Mouse (Mus musculus) stomach, postnatal 0 days (tissue): Measurements from ENCODE around the gene Pdhb. TPM values are rescaled to one million over a fixed set of nuclear protein-coding genes. Genes with fewer than 3 reads are reported as not detected.

ENCODE experiments used
- ATAC-seq: fragments of 200-750 bp; cut with Nextera tagmentation; 2 replicates; pipeline ENCODE4 v1.8.0; 2017; ENCODE audit not compliant: low FRiP score, low TSS enrichment
- DNase-seq: peaks from one replicate; pipeline ENCODE4 v3.0.0-alpha.2; 2016; ENCODE audit warnings: low spot score
- H3K27ac ChIP-seq: fragments of 300-500 bp; sonication (generic); replicated peaks from 2 replicates; pipeline ENCODE4 v1.5.1; 2014; ENCODE audit warnings: mild to moderate bottlenecking, control low read depth
- H3K27me3 ChIP-seq: fragments of 300-500 bp; sonication (generic); 2 replicates; pipeline ENCODE4 v1.6.1; 2014; ENCODE audit warnings: low read length; ENCODE audit not compliant: control insufficient read depth, insufficient read depth
- H3K36me3 ChIP-seq: fragments of 300-500 bp; sonication (generic); 2 replicates; pipeline ENCODE4 v1.6.1; 2014; ENCODE audit warnings: low read length, mixed read lengths; ENCODE audit not compliant: control insufficient read depth, insufficient read depth
- H3K4me1 ChIP-seq: fragments of 300-500 bp; sonication (generic); replicated peaks from 2 replicates; pipeline ENCODE4 v1.6.1; 2014; ENCODE audit warnings: antibody characterized with exemption; ENCODE audit not compliant: control insufficient read depth, insufficient read depth
- H3K4me2 ChIP-seq: fragments of 300-500 bp; sonication (generic); replicated peaks from 2 replicates; pipeline ENCODE4 v1.6.1; 2014; ENCODE audit warnings: low read depth, mild to moderate bottlenecking, control low read depth, moderate library complexity
- H3K4me3 ChIP-seq: fragments of 300-500 bp; sonication (generic); 2 replicates; pipeline ENCODE4 v1.5.1; 2014; ENCODE audit warnings: low read depth, low read length, control low read depth
- H3K9ac ChIP-seq: fragments of 300-500 bp; sonication (generic); 2 replicates; pipeline ENCODE4 v1.6.1; 2014; ENCODE audit warnings: mild to moderate bottlenecking, low read length, control low read depth, mixed read lengths
- H3K9me3 ChIP-seq: fragments of 300-500 bp; sonication (generic); 2 replicates; pipeline ENCODE4 v1.6.1; 2016; ENCODE audit warnings: low read length; ENCODE audit not compliant: control insufficient read depth
- CTCF ChIP-seq: IDR thresholded peaks from 2 replicates; pipeline ENCODE4 v1.5.1; 2016; ENCODE audit warnings: antibody characterized with exemption, low read depth, mild to moderate bottlenecking, moderate library complexity
- EP300 ChIP-seq: optimal IDR thresholded peaks from 2 replicates; pipeline ENCODE3; 2016; ENCODE audit warnings: antibody characterized with exemption
- WGBS: fragments of 180-500 bp; shearing (Covaris S2); extraction: QIAGEN DNeasy Blood & Tissue Kit; methylation state at CpG from one replicate; pipeline ENCODE4 v1.1.7; 2014; 5-methylcytosine and 5-hydroxymethylcytosine counted together
- polyA plus RNA-seq: library from polyadenylated mRNA; unstranded; fragments of >200 nt; fragmentation: Nextera tagmentation; extraction: Ambion mirVana; gene quantifications from 2 replicates; pipeline ENCODE4 v1.2.1, GENCODE M21; 2015

Gene Pdhb
- polyA plus RNA-seq, result 142 and 144 TPM in 2 replicates

- H3K9ac ChIP-seq, result peak within 1 kb of the TSS; percentile 94
- H3K4me3 ChIP-seq, result peak within 1 kb of the TSS; percentile 96
- ATAC-seq (peak; percentile 99), DNase-seq (peak; percentile 100)
- peak within 1 kb of the TSS; percentile 76 for H3K4me2 ChIP-seq
- H3K36me3 ChIP-seq, result peaks cover 7% of the 10 kb centered on the region; the same call in 1 of the 2 replicates
- H3K9me3 ChIP-seq, result no peaks in the 10 kb centered on the region
- H3K4me1 ChIP-seq, result peaks cover 4% of the 10 kb centered on the region; the same call in 1 of the 2 replicates
- no peaks in the 10 kb centered on the region for H3K27me3 ChIP-seq
- under 1% methylated on average over 60 of the region's 64 CpGs for WGBS
- H3K27ac ChIP-seq, result peak within 1 kb of the TSS; percentile 89
- TF ChIP-seq EP300 (no peak), CTCF (peak; percentile 47)
Observed at GRCm38 (mm10) chr14:8172507-8173410, at the start of gene Pdhb. Pdhb (minus strand) TSS chr14:8173025.

- no peak overlapping the region for H3K9ac ChIP-seq
- H3K4me3 ChIP-seq, result no peak overlapping the region
- no peaks in the 10 kb centered on the region for H3K9me3 ChIP-seq
- WGBS, result 94% methylated on average over 16 of the region's 16 CpGs
- no peaks in the 10 kb centered on the region for H3K36me3 ChIP-seq
- no peaks in the 10 kb centered on the region for H3K4me1 ChIP-seq
- no peak for TF ChIP-seq EP300
- TF ChIP-seq CTCF, result no peak
- no peaks in the 10 kb centered on the region for H3K27me3 ChIP-seq
- DNase-seq (no peak), ATAC-seq (no peak)
- no peak overlapping the region for H3K4me2 ChIP-seq
- H3K27ac ChIP-seq, result no peak overlapping the region
Observed at GRCm38 (mm10) chr14:8222561-8222960, 49.7 kb upstream of the Pdhb start.

- no peaks in the 10 kb centered on the region for H3K4me1 ChIP-seq
- no peak overlapping the region for H3K27ac ChIP-seq
- WGBS, result 94% methylated on average over 2 of the region's 2 CpGs
- no peak overlapping the region for H3K4me2 ChIP-seq
- no peak overlapping the region for H3K9ac ChIP-seq
- no peaks in the 10 kb centered on the region for H3K9me3 ChIP-seq
- TF ChIP-seq CTCF, result no peak
- no peak for TF ChIP-seq EP300
- DNase-seq (no peak), ATAC-seq (no peak)
- H3K4me3 ChIP-seq, result no peak overlapping the region
- no peaks in the 10 kb centered on the region for H3K36me3 ChIP-seq
- H3K27me3 ChIP-seq, result no peaks in the 10 kb centered on the region
Observed at GRCm38 (mm10) chr14:8220912-8221311, 48.1 kb upstream of the Pdhb start.

DNA sequence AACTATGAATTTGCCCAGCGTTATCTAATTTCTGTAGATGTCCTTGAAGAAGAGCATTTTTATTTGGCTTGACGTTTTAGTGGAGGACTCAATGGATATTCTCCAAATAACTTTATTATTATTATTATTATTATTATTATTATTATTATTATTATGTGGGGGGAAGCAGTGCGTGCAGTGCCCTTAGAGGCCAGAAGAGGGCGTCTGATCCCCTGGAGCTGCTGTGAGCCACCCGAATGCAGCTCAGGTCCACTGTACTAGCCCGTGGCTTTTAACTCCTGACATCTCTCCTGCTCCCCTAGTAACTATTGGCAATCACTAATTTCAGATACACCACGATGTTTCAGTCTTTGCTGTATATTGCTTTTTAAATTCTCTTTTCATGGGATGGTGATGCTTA is 47.5 kb upstream of the Pdhb start:
- Histone ChIP-seq H3K4me3 (no peak overlapping the region), H3K27me3 (no peaks in the 10 kb centered on the region), H3K9ac (no peak overlapping the region), H3K27ac (no peak overlapping the region), H3K4me1 (no peaks in the 10 kb centered on the region), H3K4me2 (no peak overlapping the region), H3K36me3 (no peaks in the 10 kb centered on the region), H3K9me3 (no peaks in the 10 kb centered on the region)
- 74% methylated on average over 7 of the region's 7 CpGs for WGBS
- DNase-seq (no peak), ATAC-seq (no peak)
- no peak for TF ChIP-seq EP300
- TF ChIP-seq CTCF, result peak; percentile 60

- H3K27ac ChIP-seq, result no peak overlapping the region
- 85% methylated on average over 11 of the region's 11 CpGs for WGBS
- H3K9ac ChIP-seq, result no peak overlapping the region
- no peaks in the 10 kb centered on the region for H3K36me3 ChIP-seq
- ATAC-seq (no peak), DNase-seq (no peak)
- no peak for TF ChIP-seq CTCF
- no peak for TF ChIP-seq EP300
- H3K4me1 ChIP-seq, result no peaks in the 10 kb centered on the region
- no peak overlapping the region for H3K4me3 ChIP-seq
- no peaks in the 10 kb centered on the region for H3K27me3 ChIP-seq
- no peak overlapping the region for H3K4me2 ChIP-seq
- H3K9me3 ChIP-seq, result no peaks in the 10 kb centered on the region
Observed at GRCm38 (mm10) chr14:8219876-8220275, 47.1 kb upstream of the Pdhb start.

DNA sequence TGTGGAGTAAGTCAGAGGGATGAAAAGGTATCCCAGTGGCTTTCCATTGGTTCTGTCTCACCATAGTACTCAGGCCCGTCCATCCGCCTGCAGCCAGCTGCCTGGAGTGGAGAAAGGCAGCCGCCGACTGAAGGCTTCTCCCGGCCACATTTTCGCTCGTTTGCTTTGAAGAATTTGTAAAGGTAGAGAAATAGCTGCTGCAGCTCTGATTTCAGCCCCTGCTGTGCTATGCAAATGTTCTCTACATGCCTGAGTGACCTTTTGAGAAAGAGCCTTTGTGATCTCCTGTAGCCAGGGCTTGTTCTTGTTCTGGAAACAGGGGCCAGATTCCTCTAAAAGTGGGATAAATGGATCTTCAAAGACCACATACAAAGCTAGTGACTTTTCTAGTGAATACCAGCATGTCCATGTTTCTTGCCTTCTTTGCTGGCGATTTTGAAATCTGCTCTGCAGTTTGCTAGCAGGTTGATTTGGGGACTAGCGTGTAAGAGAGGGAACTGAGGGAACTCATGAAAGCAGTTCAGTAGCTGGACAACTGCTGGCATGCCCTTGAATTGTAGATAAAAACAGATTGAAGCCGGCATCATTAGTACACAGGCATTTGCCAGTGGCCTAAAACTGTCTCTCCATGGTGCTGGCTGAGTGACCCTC is 46.0 kb upstream of the Pdhb start:
- H3K27me3 ChIP-seq, result no peaks in the 10 kb centered on the region
- WGBS, result 64% methylated on average over 10 of the region's 10 CpGs

More for the DNA sequence above, 46.0 kb upstream of the Pdhb start:
- H3K9me3 ChIP-seq, result no peaks in the 10 kb centered on the region
- no peak overlapping the region for H3K4me3 ChIP-seq
- H3K4me2 ChIP-seq, result no peak overlapping the region
- DNase-seq (no peak), ATAC-seq (no peak)
- H3K36me3 ChIP-seq, result no peaks in the 10 kb centered on the region
- H3K4me1 ChIP-seq, result no peaks in the 10 kb centered on the region
- H3K9ac ChIP-seq, result no peak overlapping the region
- TF ChIP-seq EP300 (no peak), CTCF (no peak)
- no peak overlapping the region for H3K27ac ChIP-seq
